Mouse (Mus musculus) monocyte, adult 5-6 weeks (primary cell): ENCODE results near the gene Tmem63b. TPM values are rescaled to one million over a fixed set of nuclear protein-coding genes. Genes with fewer than 3 reads are reported as not detected.
A peak's percentile ranks its signal among the peaks of the same experiment; 100 is the strongest.

Experiments used
- ATAC-seq: fragments of 153-309, 156-312 bp; replicated peaks from 2 replicates; pipeline ENCODE4 v1.8.0; 2017; ENCODE audit warnings: mild to moderate bottlenecking; ENCODE audit not compliant: low TSS enrichment, insufficient number of reproducible peaks, severe bottlenecking, poor library complexity, low FRiP score
- total RNA-seq: library from RNA; stranded (forward); fragments of 200-1000, 200-491, 200-594 nt; gene quantifications from 3 replicates; pipeline ENCODE4 v1.2.3, GENCODE M21; 2017

The Tmem63b gene
- total RNA-seq, 1 experiment from 2014 or later = 17.1 TPM

DNA sequence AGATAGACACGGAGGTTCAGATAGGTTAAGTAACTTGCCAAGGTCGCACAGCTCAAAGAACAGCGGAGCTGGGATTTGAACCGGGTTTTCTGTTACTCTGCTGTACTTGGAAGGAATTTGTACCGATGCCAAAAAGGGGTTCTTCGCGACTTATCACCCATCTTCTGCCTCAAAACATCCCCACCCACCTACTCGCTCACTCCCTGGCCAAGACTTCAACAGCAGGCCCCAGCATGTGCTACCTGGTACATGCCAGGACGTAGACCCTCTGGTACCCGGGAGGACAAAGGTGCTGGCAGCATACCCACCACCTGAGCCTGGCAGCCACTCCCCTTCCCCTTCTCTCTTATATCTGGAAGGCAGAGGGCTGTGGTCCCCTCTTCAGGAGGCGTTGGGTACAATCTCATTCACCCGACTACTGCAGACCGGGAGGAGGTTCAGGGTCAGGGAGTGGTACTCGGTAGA, 2.0 kb downstream of the Tmem63b start:
- ATAC-seq = no peak

DNA sequence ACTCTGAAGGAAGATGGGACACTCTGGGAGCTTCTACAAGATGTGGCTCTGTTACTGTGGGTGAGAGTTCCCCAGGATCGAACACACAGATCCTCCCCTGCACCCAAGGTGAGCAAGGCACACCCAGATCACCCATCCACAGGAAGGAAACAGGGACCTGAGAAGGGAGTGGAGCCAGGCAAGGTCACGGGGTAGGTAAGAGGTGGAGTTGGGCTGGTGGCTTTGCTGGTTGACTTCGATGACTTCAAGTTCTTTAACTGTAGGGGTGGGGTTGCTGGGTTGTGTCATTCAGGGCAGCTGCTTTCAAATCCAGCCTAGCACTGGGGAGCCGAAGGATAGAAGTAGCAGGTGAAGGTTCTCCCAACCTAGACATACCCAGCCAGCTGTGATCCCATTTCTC, 3.9 kb downstream of the Tmem63b start:
- no peak for ATAC-seq

DNA sequence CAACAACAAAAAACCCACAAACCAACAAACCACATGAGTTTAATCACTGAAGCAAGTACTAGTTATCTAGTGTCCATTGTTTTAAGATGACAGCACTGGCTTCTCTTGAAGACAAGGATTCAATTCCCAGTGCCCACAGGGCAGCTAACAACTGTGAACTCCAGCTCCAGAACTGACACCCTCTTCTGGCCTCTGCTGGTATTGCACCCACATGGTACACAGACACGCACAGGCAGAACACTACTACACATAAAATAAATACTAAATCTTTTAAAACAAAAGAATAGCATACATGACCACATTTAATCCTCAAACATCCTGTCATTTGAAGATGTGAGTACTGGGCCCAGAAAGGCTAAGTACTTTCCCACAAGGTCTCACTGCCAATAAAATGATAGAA, 5.1 kb downstream of the Tmem63b start:
- ATAC-seq = no peak

DNA sequence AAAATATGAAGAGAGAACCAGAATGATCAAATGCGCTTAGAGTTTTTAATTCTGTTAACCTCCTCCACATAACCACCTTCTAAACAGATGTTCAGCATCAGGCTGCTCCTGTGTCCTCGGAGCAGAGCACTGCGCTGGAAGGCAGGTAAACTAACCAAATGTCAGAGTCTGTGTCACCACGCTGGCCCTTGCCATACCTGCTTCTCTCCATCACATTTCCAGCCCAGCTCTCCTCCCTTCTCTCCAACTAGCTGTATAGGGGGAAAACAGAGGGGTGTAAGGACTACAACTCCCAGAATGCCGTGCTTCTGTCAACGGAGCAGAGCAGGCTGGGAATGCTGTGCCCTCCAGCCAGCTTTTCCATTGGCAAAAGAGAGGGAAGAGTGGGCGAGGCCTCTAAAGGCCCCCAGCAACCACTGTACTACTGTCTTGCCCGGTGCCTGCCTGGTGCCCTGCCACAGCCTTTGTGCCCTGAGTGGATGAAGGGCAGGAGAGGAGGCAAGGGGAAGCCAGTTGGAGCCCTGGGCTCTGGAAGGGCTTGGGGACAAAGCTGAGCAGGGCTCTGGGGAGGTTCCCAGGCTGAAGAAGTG, 6.2 kb downstream of the Tmem63b start:
- no peak for ATAC-seq

DNA sequence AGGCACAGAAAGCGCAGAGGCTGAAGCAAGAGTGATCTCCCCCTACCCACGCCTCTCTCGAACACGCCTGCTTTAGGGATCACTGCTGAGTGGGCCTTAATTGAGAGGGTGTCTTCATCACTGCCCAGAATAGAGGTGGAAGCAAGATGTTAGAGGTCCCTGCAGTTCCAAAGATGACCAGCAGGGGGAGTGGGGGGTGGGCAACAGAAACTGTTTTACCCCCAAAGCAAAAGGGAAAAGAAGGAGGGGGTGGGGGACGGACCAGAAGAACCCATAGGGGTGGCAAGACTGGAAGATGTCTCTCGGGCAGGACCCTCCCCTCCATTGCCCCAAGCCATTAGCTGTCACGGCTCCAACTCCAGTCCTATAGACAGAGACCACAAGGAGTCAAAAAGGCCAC, 8.6 kb downstream of the Tmem63b start:
- ATAC-seq = no peak

DNA sequence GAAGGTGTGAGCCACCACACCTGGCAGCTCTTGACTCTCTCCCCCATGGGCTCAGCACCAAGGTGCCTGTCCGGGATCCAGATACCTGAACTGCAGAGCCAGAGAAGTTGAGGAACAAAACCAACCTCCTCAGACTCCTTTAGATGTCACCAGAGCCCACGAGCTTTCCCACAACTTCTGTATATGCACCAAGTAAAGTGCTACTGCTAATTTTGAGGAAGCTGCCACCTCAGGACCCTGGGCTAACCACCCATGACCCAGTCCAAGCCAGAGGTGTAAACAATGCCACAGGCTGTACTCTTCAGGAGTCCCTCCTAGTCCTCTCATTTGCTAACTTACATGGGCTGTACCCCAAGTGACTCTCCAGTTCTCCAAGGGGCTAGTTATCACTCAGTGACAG, 14.1 kb downstream of the Tmem63b start:
- no peak for ATAC-seq

DNA sequence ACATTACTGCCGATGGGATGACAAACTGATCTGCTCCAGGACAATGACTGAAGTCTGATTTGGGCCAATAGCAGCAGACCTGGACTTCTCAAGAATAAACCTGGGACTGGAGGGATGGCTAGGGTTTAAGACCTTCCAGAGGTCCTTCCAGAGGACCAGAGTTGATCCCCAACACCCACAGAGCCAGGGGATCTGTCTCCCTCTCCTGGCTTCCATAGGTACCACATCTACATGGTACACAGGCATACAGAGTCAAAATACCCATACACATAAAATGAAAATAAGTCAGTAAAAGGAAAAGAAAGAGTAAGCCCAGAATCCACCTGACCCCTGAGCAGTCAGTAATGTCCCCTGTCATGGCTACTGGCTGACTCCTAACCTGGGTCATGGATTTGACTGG, 14.9 kb downstream of the Tmem63b start:
- ATAC-seq = no peak

DNA sequence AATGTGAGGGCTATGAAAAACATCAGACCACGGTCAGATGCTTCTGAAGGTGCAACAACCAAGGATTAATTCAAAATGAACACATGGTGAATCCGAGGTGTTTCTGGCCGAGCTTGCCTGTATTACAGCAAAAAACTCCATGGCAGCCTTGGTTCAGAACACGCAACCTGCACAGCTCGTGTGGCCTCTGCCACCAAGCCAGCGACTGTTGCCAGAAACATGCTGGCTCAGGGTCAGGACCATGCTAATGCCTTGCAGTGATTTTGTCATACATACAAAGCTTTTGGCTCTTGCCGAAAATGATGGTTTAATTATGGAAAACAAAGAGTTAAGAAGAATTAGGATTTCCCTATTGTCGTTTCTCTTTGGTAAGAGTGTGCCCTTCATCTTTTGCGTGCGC, 18.7 kb downstream of the Tmem63b start:
- ATAC-seq = no peak

DNA sequence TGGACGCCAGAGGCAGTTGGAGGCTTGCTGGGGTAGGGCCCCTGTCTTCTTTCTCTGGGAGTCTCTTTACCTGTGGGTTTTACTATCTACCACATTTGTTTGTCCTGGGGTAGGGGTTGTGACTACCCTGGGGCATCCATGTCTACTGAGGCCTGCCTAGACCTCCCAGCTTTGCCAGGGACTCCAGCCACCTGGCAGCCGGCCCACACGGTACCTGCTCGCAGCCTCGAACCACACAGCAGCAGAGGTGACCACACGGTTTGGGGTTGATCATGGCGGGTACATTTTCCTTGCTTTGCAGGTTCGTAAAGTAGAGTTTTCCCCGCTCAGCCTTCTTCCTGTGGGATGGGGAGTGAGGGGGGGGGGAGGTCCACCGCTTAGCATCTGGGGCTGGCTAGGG, 19.2 kb downstream of the Tmem63b start:
- ATAC-seq = no peak

DNA sequence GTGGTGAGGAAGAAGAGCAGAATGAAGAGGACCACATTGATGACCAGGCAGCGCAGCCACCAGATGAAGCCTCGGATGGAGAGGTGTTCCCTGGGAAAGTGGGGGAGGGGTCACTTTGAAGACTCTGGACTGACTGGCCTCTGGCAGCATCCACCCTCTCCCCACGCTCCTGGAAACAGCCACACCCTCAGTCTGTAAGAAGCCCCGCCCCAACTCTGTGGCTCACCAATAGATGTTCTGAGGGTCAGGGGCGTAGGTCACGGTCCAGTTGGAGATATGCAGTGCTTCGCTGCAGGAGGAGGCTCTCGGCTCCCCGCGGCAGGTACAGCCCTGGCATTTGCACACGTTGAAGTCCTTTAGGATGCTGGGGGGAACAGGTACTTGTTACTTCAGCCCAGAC, 20.6 kb downstream of the Tmem63b start:
- ATAC-seq = no peak

DNA sequence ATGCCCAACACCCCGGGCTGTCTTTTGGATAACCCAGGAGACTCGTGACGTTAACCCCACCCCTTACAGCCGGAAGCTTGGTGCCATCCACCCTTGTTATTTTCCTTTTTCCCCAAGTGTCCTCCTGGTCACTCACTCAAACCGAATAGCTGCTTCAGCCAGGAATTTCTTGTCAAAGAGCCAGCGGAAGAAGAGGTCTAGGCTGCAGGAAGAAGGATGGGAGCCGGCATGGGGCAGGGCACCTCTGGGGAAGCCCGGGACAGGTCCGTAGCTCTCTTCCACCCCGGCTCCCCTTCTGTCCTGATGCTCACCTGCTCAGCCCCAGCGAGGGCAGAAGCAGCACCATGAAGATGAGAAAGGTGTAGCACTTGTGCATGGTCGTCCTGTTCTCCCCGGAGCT, 22.1 kb downstream of the Tmem63b start:
- ATAC-seq = no peak

DNA sequence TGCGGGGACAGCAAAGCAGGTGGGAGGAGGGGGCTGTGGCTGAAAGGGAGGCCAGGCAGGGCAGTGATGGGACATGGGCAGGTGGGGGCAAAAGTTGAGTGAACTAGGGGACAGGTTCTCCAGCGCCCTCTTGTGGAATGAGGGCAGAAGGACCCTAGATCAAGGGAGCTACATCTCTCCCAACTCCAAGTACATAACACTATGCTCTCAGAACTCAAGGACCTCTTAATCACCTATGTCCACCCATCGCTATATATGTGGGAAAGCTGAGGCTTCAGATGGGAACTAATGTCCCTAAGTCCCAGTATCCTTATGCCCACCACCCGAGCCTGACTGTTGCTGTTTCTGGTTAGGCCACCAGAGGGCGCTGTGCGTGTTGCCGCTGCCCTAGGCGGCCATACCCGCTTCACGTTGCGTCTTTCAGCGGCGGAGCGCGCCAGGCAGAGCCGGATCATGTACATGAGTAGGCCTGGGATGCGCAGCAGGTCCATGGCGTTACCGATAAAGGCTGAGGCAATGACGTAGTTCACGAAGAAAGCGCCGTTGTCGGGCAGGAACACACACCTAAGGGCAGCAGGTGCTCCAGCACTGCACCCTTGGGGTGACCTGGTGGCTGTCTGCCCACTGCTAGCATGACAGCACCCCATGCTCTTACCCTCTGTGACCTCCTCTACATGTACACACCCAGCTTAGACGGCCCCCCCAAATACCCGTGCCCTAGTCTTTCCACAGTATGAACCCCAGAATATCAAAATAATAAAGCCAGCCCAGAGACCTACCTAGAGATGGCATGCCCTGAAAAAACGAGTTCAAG, 23.4 kb downstream of the Tmem63b start:
- ATAC-seq = peak; percentile 54; the same call in 1 of the 2 replicates

DNA sequence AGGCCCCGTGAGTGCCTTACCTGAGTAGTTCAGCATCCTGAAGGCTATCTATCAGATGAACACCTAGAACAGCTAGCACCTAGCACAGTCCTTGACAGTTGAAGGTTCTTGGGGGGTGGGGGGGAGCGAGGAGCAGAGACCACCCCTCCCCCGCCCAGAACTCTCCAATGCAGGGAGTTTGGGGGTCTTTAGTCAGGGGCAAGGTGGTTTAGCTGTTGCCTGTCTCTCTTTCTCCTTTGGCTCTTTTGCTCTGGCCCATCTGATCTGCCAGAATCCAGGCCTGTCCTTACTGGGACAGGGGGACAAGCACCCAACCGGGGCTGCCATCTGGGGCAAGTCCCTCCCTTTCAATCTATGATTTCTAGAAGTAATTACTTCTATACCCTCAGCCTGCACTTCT, 27.5 kb downstream of the Tmem63b start, which contains the start of gene Capn11:
Gene Capn11 (minus strand): TSS at position 101 of the 400 bp plus-strand sequence.
- no peak for ATAC-seq

DNA sequence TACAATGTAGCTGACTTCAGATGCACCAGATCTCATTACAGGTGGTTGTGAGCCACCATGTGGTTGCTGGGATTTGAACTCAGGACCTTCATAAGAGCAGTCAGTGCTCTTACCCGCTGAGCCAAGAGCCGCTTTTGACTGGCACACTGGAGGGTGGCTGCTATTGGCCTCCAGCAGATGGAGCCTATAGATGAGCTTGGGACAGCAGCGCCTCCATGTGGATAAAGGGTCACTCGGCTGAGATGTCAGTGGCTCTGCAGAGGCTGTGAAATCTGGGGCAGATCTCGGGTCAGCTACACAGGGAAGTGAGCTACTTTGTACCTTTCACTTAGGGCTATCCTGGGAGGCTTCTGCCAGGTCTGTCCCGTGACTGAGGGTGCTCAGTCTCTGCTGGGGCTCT, 30.9 kb downstream of the Tmem63b start:
- no peak for ATAC-seq

DNA sequence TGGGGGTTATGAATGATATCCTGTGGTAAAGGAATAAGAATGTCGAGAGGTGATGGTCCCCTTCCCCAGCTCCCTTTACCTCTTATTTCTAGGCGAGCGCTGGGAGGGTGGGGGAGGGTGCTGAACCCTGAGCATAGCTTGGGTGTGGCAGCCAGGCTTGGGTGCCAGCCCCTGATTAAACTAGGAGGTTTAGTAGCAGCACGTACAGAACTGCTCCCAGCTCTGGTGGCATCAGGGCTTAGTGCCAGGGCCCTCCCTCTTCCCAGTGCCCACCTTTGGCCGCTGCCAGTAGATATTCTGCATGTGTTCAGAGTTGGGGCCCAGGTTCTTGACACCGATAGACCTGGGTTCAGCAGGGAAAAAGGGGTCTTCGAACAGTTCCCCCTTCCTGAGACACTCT, 33.5 kb downstream of the Tmem63b start:
- ATAC-seq = no peak

DNA sequence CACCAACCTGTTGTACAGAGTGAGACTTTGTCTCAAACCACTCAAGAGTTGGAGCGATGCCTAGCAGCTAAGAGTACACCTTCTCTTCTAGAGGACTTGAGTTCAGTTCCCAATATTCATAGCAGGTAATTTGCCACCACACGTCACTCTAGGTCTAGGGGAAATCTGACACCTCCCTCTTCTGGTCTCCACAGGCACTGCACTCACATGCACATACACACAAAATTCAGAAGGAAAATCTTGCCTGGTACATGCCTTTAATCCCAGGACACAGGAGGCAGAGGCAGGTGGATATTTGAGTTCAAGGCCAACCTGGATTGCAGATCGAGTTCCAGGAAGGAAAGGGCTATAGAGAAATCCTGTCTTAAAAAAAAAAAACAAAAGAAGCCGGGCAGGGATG, 42.5 kb downstream of the Tmem63b start:
- no peak for ATAC-seq

DNA sequence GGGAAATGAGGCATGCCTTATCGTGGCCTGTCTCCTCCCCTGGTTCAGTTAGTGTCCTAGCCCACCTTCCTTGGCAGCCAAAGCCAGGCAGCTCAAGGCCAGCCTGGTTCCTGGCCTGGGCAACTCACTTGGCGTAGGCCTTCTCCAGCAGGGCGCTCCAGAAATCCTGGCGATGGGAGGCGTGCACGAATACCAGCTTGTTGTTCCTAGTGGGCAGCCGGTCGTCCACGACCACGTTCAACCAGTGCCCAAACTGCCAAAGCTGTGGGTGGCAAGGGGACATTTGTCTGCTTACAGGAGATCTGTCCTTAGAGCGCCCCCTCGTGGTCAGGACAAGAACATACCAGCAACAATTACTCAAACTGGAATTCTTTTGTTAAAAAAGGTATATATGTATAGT, 44.0 kb downstream of the Tmem63b start:
- ATAC-seq = peak; percentile 53

DNA sequence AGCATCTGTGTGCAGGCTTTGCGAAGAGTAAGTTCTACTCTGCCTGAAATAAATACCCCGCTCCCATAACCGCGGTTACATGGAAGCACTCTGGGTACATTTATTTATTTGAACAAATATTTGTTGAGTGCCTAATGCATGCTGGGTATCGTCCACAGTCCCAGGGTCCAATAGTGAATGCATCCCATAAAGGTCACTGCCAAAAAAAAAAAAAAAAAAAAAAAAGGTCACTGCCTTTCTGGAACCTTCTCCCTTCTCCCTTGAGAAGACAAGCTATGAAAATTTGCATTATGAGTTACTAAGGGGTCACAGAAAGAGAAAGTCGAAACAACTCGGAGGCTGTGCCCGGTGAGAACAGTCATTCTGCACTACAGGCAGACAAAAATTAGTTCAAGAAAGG, 44.7 kb downstream of the Tmem63b start:
- ATAC-seq = no peak

DNA sequence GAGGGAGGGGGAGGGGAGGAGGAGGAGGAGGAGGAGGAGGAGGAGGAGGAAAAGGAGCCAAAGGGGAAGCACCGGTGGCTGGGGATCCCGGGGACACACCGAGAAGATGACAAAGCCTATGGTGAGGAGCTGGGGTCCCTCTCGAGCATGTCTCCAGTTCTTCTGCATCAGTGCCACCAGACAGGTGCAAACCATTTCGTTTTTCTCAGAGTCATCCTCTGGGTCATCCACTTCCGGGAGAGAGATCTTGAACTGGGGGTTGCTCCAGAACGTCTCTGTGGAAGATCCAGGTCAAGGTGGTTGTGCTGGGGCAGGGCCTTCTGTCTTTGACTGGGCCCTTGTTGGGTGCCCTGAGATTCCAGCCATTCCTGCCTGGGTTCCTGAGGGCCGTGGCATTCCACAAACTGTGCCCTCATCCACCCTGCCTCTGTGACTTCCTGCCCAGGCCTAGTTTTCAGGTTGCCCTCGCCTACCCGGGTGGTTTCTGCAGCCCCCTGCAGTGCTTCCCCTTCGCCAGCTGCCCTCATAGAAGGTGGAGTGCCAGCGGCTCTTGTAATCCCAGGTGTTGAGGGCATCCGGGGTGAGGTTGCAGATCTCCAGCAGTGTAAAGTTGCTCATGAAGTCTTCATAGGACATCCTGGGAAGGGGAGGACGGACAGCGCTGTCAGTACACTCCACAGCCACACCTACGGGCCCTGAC, 48.0 kb downstream of the Tmem63b start:
- no peak for ATAC-seq

DNA sequence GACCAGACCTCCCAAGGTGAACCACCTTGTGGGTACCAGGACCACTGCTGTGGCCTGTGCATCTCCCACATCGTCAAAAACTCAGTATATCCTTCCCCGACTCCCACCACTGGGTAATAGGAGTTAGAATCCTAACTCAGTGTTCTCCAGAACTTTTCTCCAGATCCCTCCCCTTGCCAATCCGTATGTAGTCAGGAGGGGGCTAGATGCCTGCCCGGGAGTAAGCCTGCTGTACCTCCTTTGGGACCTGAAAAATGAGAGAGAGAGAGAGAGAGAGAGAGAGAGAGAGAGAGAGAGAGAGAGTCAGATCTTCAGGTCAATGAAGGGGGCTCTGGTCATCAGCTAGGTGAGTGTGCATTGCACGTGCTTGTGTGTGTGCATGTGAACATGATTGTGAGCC, 52.7 kb downstream of the Tmem63b start:
- no peak for ATAC-seq
